Mouse (Mus musculus) ovary, postnatal 14 days (tissue): ENCODE measurements around the gene Gusb.
A peak's percentile ranks its signal among the peaks of the same experiment; 100 is the strongest.
"Not testable (repeated sequence)": the region's sequence is repeated elsewhere in the genome, so short reads cannot be mapped to it uniquely, and the experiment has no call there.

Experiments
- DNase-seq: peaks from one replicate; pipeline ENCODE4 v3.0.0; 2022; ENCODE audit warnings: low spot score

Gene Gusb

DNA sequence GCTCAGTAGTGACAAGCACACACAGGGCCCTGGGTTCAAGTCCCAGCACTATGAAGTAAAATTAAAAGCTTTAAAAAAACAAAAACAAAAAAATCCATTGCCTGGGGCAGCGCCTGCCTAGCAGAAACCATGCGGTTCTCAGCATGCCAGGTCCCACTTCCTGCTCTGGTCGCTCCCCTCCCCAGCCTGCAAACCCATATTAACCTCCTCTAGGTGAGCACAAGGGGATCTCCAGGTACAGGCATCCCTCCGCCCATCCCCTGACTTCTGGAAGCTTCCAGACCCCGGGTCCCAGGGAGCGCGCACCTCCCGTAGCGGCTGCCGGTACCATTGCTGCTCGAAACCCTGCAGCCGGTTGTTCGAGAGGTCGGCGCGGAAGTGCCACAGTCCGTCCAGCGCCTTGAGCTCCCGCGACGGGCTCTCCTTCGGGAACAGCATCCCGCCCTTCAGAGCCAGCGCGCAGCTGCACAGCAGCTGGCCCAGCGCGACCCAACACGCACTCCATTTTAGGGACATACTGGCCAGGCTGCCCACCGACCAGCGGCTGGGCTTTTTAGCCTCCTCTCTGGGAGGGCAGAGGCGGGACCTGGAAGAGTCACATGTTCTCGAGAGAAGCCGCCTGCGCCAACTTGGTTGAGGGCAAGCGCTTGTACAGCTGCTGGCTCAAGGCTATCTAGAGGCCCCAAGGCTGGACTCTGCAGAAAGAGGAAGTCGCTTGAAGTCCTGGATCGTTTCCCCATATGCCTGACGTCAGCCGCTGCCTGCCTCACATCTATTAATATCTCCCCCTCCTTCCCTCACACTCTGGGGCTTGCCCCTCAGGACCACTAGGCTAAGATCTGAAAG lies at the start of gene Gusb:
Gene Gusb (minus strand): TSS at position 749 of the 846 bp plus-strand sequence.
- peak; percentile 62 for DNase-seq

DNA sequence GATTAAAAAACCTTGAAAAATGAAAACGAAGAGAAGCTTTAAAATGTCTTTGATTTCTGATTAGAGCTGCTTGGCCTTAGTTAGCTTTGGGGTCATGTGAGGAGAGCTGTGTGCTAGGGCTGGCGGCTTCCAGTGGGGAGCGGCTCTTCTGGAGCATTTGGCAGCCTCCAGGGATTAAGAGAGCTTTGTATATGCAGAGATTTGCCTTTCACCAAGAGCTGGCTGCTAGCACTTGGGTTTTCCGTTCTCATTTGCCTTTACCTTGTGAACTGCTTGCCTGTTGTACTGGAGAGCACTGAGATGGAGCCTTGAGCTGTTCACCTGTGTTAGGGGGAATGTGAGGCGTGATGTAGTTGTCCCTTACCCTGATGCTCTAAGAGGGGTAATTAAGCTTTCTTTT lies 49.7 kb upstream of the Gusb start:
- DNase-seq, result no peak

DNA sequence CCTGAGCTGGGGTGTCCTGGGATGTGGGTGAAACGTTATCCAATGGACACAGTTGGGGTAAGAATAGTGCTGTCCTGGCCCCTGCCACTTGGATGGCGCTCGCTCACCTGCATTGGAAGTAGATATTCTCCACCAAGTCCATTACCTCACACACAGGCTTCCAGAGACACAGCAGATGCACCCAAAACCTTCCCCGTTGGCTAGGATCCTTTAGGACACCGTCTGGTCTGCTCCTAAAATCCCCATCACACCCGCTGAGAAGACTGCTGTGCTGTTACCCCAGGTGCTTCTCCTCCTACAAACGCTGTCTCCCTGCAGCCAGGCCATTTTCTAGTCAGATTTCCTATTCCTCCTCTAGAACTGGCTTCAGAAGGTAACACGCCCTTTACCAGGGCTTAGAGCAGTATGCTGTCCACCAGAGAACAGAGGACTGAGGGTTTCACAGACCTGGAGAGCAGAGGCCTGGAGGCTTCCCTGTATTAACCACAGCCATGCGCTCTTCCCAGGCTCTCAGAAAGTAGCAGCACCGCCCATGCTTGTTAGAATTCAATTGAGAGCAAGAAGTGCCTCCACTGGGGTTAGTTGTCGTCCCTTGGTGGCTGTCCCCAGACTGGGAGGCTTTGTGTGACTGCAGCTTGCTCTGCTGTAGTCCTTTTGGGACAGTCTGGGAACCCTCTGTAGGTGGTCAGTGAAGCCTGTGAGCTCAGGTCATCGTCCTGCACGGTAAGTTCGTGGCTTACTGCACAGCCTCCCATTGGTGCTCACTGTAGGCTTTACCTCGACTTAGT lies 48.4 kb upstream of the Gusb start:
- no peak for DNase-seq

DNA sequence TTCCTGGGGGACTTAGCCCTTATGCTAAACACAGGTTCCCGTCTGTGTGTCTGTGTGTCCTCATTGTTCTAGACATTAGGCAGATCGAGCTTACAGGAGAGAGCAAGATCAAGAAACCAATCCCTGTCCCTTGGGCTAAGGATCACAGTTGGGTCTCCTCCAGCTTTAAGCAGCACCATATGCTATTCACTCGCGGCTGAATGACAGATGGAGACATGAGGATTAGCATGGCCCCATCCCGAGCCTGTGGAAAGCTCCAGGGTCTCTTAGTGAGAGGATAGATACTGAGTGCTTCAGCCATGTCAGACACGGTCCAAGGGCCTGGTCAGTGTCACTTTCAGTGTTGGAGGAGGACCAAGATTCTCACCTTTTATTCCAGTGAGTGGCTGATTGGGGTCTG lies 47.6 kb upstream of the Gusb start:
- no peak for DNase-seq

DNA sequence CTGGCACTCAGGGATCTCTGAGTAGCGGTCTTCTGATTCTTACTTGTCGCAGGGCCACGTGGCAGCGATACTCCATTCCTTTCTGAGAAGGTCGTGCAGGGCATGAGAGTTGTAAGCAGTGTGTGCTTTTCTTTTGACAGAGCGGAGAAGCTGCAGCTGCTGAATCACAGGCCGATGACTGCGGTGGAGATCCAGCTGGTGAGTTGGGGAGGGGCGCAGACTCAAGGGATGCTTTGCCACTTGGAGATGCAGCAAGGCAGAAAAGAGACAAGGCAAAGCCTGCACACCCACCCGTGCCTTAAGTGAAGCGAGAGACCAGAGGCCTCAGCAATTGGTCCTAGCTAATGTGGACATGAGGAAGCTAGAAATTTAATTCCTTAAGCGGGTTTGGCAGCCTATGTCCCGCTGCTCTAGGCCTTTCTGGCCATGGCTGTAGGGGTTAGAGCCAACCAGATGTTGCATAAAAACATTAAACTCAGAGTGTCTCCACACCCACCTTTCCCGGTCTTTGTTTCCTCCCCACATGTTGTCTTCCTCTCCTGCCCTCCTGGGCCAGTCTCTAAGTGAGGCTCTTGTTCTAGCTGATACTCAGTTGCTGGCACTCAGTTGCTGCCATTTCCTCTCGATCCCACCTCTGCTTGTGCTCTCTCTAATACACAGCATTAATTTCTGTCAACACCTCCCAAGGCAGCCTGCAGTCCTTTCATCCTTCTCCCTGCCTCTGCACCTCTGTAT lies 46.1 kb upstream of the Gusb start:
- DNase-seq, result no peak

DNA sequence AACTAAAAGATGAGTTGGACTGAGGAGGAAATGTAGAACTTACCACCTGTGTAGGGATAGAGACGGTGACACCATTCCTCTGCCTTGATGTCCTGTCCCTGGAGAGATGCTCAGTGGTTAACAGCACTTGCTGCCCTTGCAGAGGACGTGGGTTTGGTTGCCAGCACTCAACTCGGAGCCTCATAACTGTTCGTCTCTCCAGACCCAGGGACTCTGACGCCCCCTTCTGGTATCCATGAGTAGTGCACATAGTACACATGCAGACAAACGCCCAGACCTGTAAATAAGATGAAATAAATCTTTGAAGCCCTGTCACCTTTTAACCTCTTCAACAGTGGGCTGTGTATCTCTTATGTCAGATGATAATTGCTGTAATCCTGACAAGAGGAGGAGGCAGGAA lies 44.2 kb upstream of the Gusb start:
- DNase-seq, result no peak

DNA sequence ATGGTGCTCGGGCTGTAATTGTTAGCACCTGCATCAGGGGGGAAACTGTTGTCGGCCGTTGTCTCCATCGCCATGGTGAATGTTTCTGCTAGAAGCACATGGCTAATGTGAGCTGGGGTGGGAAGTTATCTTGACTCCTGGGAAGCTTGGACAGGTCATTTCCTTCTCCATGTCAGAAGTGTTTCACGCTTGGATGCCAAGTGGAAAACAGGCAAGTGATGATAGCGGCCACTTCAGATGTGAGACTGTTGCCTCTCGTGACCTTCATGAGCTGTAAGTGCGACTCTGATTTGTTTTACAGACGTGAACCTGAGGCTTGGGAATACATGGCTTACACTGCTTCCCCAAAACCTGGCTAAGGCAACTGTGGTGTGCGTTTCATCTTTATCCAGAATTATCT lies 43.7 kb upstream of the Gusb start:
- no peak for DNase-seq

DNA sequence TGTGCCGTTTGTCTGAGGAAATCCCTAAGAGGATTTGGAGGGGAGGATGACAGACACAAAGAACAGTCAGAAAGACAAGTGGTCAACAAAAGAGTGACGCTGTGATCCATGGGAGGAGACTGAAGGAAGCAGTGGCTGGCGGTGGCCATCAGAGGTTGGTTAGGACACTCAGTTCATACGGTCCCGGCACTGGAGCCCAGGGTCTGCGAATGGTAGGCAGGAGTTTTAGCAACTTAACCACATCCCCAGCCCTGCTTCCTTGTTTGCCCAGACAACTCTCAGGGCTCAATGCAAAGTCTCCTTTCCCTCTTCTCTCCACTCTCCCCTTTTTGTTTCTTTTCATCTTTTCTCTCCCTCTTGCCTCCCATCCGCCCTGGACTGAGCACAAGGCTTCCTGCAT lies 43.3 kb upstream of the Gusb start:
- DNase-seq, result no peak

DNA sequence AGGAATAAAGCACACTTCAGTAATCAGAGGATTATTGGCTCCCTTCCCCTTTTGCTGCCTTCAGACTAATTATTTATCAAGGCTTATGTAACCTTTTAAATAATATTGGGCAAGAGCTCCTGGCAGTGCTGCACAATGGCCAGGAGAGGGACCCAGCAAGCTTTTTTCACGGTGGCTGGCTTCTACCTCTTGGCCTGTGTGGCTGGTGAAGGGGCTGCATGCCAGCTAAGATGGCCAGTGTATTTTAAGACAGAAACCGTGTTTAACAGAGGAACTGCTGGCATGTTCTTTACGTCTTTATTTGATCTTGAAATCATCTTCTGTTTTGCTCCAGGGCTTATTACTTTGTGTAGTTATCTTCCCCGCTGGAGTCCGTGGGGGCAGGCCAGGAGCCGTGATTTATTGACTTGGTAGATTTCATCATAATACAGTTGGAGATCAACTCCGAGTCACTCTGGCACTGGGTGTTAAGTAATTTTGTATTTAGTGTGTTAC lies 41.4 kb upstream of the Gusb start:
- peak; percentile 51 for DNase-seq

DNA sequence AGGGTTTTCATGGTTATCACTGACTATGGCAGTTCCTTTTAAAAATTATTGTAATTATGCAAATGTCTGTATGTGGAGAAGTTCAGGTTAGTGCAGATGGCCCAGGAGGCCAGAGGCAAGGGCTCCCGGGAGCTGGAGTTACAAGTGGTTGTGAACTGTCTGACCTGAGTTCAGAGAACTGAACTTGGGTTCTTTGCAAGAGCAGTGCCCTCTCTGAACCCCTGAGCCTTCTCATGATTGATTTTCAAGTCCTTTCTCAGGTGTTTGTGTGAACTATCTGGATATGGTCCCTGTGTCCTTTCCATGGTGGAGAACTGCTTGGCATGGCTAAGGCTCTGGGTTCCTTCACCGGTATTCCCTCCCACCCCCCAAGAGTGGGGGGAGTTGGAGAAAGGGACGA lies 40.9 kb upstream of the Gusb start:
- DNase-seq, result no peak

DNA sequence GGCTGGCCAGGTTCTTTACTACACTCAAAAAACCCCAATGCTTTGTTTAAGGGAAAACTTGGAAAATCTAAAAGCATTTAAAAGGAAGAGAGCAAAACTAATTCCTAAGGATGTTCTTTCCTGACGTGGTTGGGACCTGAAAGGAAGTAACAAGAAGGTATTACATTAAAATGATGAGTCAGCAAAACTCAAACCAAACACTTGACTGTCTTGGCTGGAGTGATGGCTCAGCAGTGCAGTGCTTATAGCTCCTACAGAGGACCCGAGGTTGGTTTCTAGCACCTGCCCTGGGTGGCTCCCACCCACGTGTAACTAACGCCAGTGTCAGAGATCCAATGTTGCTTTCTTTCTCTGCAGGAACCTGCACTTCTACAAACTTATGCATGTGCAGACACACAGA lies 38.4 kb upstream of the Gusb start:
- DNase-seq, result no peak

DNA sequence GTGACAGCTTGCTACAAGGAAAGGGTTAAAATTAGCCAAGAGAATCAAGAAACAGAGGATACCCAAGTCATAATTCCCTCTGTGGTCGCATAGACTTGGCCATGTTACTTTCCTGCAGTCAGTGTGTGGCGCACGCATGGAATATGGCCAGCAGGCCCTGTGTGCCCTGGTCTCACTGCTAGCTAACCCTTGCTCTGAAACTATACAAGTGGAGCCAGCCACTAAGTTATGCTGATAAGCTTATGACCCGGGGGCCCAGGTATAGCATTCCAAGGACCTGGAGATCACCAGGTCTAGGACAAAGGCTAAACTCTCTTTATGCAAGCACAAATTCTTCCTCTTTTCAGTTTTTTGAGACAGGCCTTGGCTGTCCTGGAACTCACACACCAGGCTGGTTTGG lies 37.9 kb upstream of the Gusb start:
- no peak for DNase-seq

DNA sequence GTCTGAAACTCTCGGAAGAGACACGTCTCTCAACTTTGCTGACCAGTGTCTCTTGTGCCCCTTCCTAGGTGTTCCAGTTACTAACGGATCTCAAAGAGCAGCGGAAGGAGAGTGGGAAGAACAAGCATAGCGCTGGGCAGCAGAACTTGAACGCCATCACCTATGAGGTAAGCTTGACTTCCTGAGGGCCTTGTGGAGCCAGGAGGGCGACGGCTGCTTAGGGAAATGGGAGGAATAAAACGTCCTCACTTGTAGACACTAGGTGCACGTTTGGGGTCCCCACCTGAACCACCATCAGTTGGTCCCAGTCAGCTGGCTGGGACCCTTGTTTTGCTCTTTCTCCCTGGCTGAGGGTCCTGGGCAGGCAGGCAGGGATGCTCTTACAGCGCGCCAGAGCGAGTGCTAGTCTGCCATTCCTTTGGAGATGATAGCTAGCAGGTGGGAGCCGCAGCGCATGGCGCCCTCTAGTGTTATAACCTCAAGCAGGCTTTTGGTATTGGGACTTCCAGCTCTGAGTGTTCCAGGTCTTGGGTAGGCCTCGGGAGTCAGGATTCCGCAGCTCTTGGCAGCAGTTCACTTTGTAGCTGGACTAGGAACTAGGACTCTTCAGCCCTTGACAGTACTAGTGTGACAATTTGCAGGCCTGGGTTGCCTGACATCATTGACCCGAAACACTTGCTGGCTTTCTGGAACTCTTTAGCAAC lies 35.1 kb upstream of the Gusb start:
- peak; percentile 46 for DNase-seq

DNA sequence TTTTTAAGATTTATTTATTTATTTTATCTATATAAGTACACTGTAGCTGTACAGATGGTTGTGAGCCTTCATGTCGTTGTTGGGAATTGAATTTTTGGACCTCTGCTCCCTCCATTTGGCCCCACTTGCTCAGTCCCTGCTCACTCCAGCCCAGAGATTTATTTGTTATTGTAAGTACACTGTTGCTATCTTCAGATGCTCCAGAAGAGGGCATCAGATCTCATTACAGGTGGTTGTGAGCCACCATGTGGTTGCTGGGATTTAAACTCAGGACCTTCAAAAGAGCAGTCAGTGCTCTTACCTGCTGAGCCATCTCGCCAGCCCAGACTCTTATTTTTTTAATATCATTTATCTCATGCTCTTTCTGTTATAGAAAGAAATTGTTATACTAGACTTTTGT lies 33.5 kb upstream of the Gusb start:
- DNase-seq, result not testable (repeated sequence)

DNA sequence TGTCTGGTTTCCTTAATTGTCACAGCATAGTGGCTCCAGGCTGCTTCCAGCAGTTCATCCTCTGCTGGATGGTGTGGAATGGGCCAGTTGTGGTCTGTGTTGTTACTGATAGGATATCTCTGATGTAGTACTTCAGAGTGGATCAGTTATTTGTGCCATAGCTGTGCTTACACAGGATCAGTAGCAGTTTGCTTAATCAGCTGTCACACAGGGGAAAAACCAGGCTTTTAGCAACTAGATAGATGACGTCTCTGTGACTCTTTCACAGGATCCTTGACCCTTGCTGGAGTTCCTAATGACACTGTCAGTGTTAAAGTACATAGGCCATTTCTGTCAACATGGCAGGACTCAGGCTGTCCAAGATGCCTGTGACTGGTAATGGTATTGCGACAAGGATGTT lies 31.0 kb upstream of the Gusb start:
- no peak for DNase-seq

DNA sequence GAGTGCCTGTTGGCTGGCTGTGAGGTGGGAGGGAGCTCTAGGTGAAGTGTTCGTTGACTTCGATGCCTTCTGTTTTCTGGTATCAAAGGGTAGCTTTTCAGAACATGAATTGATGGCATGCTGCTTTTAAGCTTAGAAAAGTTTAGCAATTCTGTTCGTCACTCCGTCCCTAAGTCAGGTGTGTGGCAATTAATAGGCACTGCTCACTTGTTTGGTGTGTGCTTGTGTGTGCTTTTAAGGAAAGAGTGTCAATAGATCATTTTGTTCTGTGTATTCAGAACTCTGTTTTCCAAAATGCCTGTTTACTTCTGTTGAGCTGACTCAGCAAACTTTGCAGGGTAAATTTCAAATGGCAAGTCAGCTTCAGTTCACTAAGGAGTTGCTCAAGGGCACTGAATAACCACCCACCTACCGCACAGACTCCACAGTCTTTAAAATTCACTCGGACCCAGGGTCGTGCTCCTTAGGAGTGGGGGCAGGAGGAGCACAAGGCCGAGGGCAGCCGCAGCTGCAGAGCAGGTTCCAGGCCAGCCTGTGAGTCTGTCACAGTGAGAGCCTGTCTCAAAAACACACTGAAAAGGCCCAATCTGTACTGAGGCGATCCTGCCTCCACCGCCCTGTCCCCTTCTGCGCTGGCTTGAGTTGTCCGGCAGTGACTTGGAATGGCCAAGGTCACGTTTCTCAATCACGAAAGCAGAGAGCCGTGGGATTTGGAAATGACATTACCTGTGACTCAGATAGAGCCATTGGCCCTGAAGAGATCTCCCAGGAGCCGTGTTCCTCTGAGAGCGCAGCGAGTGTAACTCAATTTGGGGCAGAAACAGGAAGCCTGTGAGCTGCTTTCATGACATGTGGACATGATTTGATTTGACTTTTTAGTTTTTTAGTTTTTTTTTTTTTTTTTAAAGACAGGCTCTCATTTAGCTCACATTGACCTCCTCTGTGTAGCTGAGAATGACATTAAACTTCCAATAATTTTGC lies 28.9 kb upstream of the Gusb start:
- DNase-seq, result no peak

DNA sequence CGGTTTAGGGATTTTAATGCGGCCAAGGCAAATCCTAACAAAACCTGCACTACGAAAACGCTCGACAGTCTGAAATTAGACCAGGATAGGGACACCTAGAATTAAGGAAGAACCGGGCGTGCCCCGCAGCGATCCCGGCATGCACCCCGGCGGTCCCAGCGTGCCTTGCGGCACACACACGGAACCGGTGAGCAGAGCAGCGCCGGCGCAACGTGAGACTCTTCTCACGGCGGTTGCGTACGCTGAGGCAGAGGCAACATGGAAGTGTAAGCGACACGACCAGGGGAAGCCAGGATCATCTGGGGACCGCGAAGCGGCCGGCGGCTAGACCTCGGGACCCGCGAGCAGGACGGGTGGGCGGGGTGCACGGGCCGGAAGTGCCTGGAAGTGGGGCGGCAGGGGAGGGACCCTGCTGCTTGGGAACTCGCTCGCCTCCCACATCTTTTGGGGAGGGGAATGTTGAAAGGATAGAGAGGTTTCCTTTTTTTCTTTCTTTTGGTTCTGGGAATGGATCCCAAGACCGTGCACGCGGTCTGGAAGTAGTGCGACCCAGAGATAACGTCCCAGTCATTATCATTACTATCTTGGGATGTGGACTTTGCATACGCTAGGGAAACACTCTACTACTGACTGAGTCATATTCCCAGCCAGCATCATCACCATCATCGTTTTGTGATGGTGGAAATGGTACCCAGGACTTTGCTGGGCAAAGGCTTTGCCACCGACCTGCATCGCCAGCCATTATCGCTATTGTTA lies 26.5 kb upstream of the Gusb start, which contains the start of the genes Asl and Crcp:
Gene Asl (minus strand): TSS at position 106 of the 756 bp plus-strand sequence.
Gene Crcp (plus strand): TSS at position 149 of the 756 bp plus-strand sequence.
- DNase-seq, result peak; percentile 70

DNA sequence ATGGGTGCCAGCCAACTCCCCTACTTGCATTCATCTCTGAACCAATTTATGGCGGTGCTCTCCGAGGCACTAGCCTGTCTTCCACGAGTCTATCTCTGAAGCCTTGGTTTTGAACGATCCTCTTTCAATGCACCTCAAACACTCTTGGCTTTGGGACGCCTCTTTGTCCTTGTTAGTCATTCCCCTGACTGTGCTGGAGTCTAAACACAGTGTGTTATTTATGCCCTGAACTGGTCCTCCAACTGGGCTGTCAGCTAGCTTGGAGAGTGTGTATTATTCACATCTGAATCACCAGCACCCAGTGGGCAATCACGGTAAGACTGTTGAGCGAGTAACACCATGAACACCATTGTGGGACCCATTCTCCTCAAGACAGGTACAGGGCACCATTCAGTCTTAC lies 24.8 kb upstream of the Gusb start:
- no peak for DNase-seq

DNA sequence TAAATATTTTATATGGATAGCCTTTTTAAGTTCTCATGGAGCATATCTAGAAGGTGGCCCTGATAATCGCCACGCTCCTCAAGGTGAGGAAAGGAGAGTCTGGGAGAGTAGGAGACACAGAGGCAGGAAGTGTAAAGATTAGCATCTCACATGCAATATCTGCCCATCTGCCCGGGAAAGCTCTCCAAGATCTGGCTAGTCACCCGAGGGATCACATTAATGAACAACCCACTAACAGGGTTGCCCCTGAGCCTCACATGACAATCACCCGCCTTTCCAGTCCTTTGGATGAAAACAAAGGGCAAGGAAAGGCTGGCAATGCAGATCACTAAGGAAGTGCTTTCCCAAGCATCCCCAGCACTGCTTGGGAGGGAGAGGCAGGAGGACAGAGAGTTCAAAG lies 24.3 kb upstream of the Gusb start:
- no peak for DNase-seq
